Mouse (Mus musculus) midbrain, embryonic 15.5 days (tissue): ENCODE data around the gene Cadm1. TPM values are rescaled to one million over a fixed set of nuclear protein-coding genes. Genes with fewer than 3 reads are reported as not detected.

Source experiments
- ATAC-seq: fragments of 200-750 bp; cut with Nextera tagmentation; replicated peaks from 2 replicates; pipeline ENCODE4 v1.8.0; 2017; ENCODE audit warnings: moderate TSS enrichment
- H3K27ac ChIP-seq: fragments of 300-500 bp; sonication (generic); 2 replicates; pipeline ENCODE4 v1.5.1; 2015; ENCODE audit warnings: mild to moderate bottlenecking, inconsistent platforms
- H3K27me3 ChIP-seq: fragments of 300-500 bp; sonication (generic); replicated peaks from 2 replicates; pipeline ENCODE4 v1.6.1; 2015; ENCODE audit warnings: inconsistent platforms
- H3K36me3 ChIP-seq: fragments of 300-500 bp; sonication (generic); replicated peaks from 2 replicates; pipeline ENCODE4 v1.6.1; 2015; ENCODE audit warnings: inconsistent platforms
- H3K4me1 ChIP-seq: fragments of 300-500 bp; sonication (generic); 2 replicates; pipeline ENCODE4 v1.6.1; 2015; ENCODE audit warnings: inconsistent platforms
- H3K4me2 ChIP-seq: fragments of 300-500 bp; sonication (generic); 2 replicates; pipeline ENCODE4 v1.6.1; 2015; ENCODE audit warnings: inconsistent platforms, mild to moderate bottlenecking, moderate library complexity
- H3K4me3 ChIP-seq: fragments of 300-500 bp; sonication (generic); 2 replicates; pipeline ENCODE4 v1.5.1; 2015; ENCODE audit warnings: mild to moderate bottlenecking, inconsistent platforms
- H3K9ac ChIP-seq: fragments of 300-500 bp; sonication (generic); 2 replicates; pipeline ENCODE4 v1.6.1; 2015; ENCODE audit warnings: mild to moderate bottlenecking, inconsistent platforms
- H3K9me3 ChIP-seq: fragments of 300-500 bp; sonication (generic); 2 replicates; pipeline ENCODE4 v1.6.1; 2016; ENCODE audit warnings: inconsistent platforms
- WGBS: fragments of 180-500 bp; shearing (Covaris S2); methylation state at CpG from one replicate; pipeline ENCODE4 v1.1.7; 2015; ENCODE audit warnings: mixed read lengths; 5-methylcytosine and 5-hydroxymethylcytosine counted together
- polyA plus RNA-seq: library from polyadenylated mRNA; unstranded; fragments of >200 nt; fragmentation: Nextera tagmentation; extraction: Ambion mirVana; gene quantifications from 2 replicates; pipeline ENCODE4 v1.2.1, GENCODE M21; 2015

Cadm1 gene
- polyA plus RNA-seq, 1 experiment from 2014 or later, result 275 TPM

DNA sequence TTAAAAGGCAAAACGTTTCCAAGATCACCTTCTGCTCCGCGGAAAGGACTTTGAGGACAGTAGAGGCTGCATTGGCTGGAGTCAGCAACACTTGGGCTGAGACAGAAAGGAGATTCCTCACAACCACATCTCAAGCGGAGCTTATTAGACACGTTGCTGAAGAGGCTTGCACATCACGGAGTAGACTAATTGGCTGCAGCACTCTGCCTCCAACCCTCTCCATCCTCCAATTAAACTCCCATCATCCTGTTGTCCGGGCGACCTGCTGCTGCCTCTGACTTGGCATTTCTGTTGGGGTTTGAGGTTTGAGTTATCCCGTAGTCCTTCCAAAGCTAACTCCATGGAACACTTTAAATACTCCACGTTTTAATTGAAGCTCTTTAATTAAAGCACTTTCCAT lies 316.3 kb downstream of the Cadm1 start:
- Histone ChIP-seq H3K9me3 (no peaks in the 10 kb centered on the region), H3K36me3 (no peaks in the 10 kb centered on the region), H3K4me2 (no peak overlapping the region), H3K27me3 (no peaks in the 10 kb centered on the region), H3K9ac (no peak overlapping the region), H3K4me1 (peaks cover 23% of the 10 kb centered on the region), H3K4me3 (no peak overlapping the region), H3K27ac (no peak overlapping the region)
- ATAC-seq, result no peak
- 54% methylated on average over 10 of the region's 10 CpGs for WGBS

- Histone ChIP-seq H3K4me3 (no peak overlapping the region), H3K36me3 (no peaks in the 10 kb centered on the region), H3K4me1 (peaks cover 20% of the 10 kb centered on the region), H3K9ac (no peak overlapping the region), H3K27me3 (no peaks in the 10 kb centered on the region), H3K27ac (no peak overlapping the region), H3K9me3 (no peaks in the 10 kb centered on the region), H3K4me2 (no peak overlapping the region)
- ATAC-seq, result no peak
- 76% methylated on average over 6 of the region's 6 CpGs for WGBS
Measured at GRCm38 (mm10) chr9:47846926-47847325, 317.0 kb downstream of the Cadm1 start.

DNA sequence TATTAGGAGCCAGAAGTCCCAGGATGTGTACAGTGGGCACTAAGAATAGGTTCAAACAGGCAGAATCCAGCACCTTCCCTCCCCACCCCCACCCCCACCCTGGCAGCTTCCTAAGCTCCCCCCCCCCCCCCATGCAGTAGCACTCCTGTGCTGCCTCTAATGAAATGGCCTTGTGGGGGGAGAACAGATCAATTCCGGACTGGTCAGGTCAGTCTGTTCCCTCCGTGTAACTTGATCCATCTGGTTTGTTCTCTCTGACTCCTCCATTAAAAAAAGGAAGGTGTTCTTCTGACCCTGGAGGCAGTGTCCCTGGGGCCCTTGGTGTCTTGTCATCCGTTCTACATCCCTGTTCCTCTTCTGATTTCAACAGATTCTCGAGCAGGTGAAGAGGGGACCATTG lies 317.8 kb downstream of the Cadm1 start:
- Histone ChIP-seq H3K4me3 (no peak overlapping the region), H3K9me3 (no peaks in the 10 kb centered on the region), H3K4me1 (peaks cover 17% of the 10 kb centered on the region), H3K36me3 (no peaks in the 10 kb centered on the region), H3K4me2 (no peak overlapping the region), H3K27ac (no peak overlapping the region), H3K27me3 (no peaks in the 10 kb centered on the region), H3K9ac (no peak overlapping the region)
- 20% methylated on average over 4 of the region's 4 CpGs for WGBS
- no peak for ATAC-seq

GRCm38 (mm10) chr9:47848745-47849144 lies 318.8 kb downstream of the Cadm1 start:
- no peak overlapping the region for H3K27ac ChIP-seq

DNA sequence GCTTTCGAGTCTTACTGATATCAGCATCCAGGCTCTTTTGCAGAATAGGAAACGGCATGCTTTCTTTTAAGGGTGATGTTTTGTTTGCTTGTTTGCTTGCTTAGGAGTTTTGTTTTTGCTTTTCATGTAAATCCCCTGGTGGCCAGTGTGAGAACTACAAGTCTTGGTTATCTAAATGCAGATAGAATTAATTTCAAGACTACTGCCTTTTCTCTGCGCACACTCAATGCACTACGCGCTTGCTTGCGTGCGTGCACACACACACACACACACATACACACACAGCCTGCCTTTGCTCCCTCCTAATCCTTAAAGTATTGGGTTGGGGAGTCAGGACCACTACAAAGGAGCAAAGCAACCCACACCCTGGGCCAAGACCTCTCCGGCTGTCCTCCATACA lies 326.3 kb downstream of the Cadm1 start:
- no peak overlapping the region for H3K27ac ChIP-seq
- no peaks in the 10 kb centered on the region for H3K36me3 ChIP-seq
- H3K4me3 ChIP-seq, result no peak overlapping the region
- H3K4me1 ChIP-seq, result 0 out of 2 replicates have a peak, but pooled peaks cover 5% of the 10 kb centered on the region
- H3K4me2 ChIP-seq, result no peak overlapping the region
- no peak overlapping the region for H3K9ac ChIP-seq
- 85% methylated on average over 8 of the region's 8 CpGs for WGBS
- ATAC-seq, result no peak
- H3K27me3 ChIP-seq, result no peaks in the 10 kb centered on the region
- no peaks in the 10 kb centered on the region for H3K9me3 ChIP-seq

More at GRCm38 (mm10) chr9:47848745-47849144, 318.8 kb downstream of the Cadm1 start:
- no peaks in the 10 kb centered on the region for H3K27me3 ChIP-seq
- no peaks in the 10 kb centered on the region for H3K36me3 ChIP-seq
- WGBS, result 11% methylated on average over 5 of the region's 5 CpGs
- no peak overlapping the region for H3K4me2 ChIP-seq
- H3K4me1 ChIP-seq, result peaks cover 15% of the 10 kb centered on the region
- ATAC-seq, result no peak
- H3K4me3 ChIP-seq, result no peak overlapping the region
- H3K9ac ChIP-seq, result no peak overlapping the region
- no peaks in the 10 kb centered on the region for H3K9me3 ChIP-seq

- WGBS, result 77% methylated on average over 7 of the region's 7 CpGs
- Histone ChIP-seq H3K27ac (no peak overlapping the region), H3K9ac (no peak overlapping the region), H3K9me3 (no peaks in the 10 kb centered on the region), H3K4me3 (no peak overlapping the region), H3K4me1 (0 out of 2 replicates have a peak, but pooled peaks cover 5% of the 10 kb centered on the region), H3K27me3 (no peaks in the 10 kb centered on the region), H3K36me3 (no peaks in the 10 kb centered on the region), H3K4me2 (no peak overlapping the region)
- ATAC-seq, result no peak
Measured at GRCm38 (mm10) chr9:47857235-47857634, 327.3 kb downstream of the Cadm1 start.

DNA sequence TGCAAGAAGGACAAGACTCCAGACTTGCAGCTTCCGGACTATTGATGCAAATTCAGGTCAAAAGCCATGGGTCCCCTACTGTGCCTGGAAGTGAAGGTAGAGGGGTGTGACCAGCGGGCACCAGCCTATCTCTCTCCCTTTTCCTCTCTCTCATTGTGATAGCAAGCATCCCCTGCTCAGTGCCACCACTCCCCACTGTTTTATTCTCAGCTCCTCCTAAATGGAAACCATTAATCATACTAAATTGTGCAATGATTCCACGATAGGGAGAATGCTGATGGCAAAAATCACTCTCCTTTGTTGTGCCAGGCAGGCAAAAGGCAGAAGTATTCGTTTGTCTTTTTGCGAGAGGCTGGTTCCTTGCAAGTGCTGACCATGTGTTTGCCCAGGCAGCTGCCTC lies 328.2 kb downstream of the Cadm1 start:
- Histone ChIP-seq H3K4me2 (no peak overlapping the region), H3K9me3 (no peaks in the 10 kb centered on the region), H3K36me3 (no peaks in the 10 kb centered on the region), H3K27ac (no peak overlapping the region), H3K4me1 (0 out of 2 replicates have a peak, but pooled peaks cover 5% of the 10 kb centered on the region), H3K27me3 (no peaks in the 10 kb centered on the region), H3K4me3 (no peak overlapping the region), H3K9ac (no peak overlapping the region)
- no peak for ATAC-seq
- WGBS, result 57% methylated on average over 5 of the region's 5 CpGs

DNA sequence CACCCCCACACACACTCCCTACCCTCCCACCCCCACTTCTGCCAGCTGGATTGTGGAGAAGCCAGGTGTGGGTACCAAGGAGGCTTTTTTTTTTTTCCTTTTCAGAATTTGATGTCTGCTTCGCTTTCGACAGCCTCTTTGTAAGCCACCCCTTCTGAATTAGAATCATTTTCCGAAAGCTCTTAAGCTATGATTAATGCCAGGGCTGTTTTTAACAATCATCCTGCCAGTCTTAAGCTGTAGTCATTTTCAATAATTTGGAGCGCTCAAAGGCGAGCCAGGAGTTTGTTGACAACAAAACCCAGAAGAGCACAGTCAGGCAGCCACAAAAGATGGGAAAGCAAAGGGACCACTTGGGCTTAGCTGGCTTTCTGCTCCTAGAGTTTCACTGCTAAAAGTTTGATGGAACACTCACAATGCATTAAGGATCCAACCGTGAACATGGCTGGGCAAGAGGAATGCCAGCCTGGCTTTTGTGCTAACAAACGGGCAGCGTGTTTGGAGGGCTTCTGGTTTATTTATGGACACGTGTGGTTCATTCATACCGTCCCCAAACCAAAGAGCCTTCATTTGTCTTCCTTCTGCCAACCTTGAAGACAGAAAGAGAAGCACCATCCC lies 328.9 kb downstream of the Cadm1 start:
- no peaks in the 10 kb centered on the region for H3K27me3 ChIP-seq
- ATAC-seq, result no peak
- H3K27ac ChIP-seq, result no peak overlapping the region
- 63% methylated on average over 10 of the region's 10 CpGs for WGBS
- no peaks in the 10 kb centered on the region for H3K9me3 ChIP-seq
- H3K36me3 ChIP-seq, result no peaks in the 10 kb centered on the region
- no peak overlapping the region for H3K9ac ChIP-seq
- 0 out of 2 replicates have a peak, but pooled peaks cover 5% of the 10 kb centered on the region for H3K4me1 ChIP-seq
- no peak overlapping the region for H3K4me2 ChIP-seq
- H3K4me3 ChIP-seq, result no peak overlapping the region

DNA sequence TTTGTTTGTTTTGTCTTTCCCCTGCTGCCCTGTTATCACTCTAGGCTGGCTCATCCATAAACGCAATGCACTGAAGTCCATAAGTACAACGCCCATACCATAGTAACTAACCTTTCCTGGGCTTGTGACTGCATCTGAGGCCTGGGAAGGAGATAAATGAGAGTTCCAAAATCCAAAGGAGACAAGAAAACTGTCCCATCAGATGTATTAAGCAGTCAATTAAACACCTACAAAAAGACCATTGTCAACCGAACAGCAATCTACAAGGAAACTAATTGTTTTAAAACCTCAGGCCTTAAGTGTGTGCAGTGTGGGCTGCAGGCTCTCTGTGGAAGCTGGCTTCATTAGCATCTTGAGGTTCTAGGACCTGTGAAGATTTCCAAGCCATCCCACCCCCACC lies 331.0 kb downstream of the Cadm1 start:
- Histone ChIP-seq H3K27me3 (no peaks in the 10 kb centered on the region), H3K4me1 (0 out of 2 replicates have a peak, but pooled peaks cover 5% of the 10 kb centered on the region), H3K4me3 (no peak overlapping the region), H3K4me2 (no peak overlapping the region), H3K9me3 (no peaks in the 10 kb centered on the region), H3K9ac (no peak overlapping the region), H3K27ac (no peak overlapping the region), H3K36me3 (no peaks in the 10 kb centered on the region)
- WGBS, result 89% methylated on average over 3 of the region's 3 CpGs
- ATAC-seq, result no peak

- Histone ChIP-seq H3K36me3 (no peaks in the 10 kb centered on the region), H3K4me1 (0 out of 2 replicates have a peak, but pooled peaks cover 5% of the 10 kb centered on the region), H3K9ac (no peak overlapping the region), H3K4me2 (no peak overlapping the region), H3K27ac (no peak overlapping the region), H3K9me3 (no peaks in the 10 kb centered on the region), H3K4me3 (no peak overlapping the region), H3K27me3 (no peaks in the 10 kb centered on the region)
- ATAC-seq, result no peak
- 57% methylated on average over 2 of the region's 2 CpGs for WGBS
Measured at GRCm38 (mm10) chr9:47861783-47862182, 331.8 kb downstream of the Cadm1 start.

- no peaks in the 10 kb centered on the region for H3K9me3 ChIP-seq
- no peaks in the 10 kb centered on the region for H3K27me3 ChIP-seq
- WGBS, result 62% methylated on average over 1 of the region's 1 CpGs
- H3K4me1 ChIP-seq, result no peaks in the 10 kb centered on the region
- no peak overlapping the region for H3K9ac ChIP-seq
- no peak overlapping the region for H3K4me2 ChIP-seq
- H3K36me3 ChIP-seq, result no peaks in the 10 kb centered on the region
- no peak overlapping the region for H3K27ac ChIP-seq
- H3K4me3 ChIP-seq, result no peak overlapping the region
- ATAC-seq, result no peak
Measured at GRCm38 (mm10) chr9:47866001-47866400, 336.0 kb downstream of the Cadm1 start.

DNA sequence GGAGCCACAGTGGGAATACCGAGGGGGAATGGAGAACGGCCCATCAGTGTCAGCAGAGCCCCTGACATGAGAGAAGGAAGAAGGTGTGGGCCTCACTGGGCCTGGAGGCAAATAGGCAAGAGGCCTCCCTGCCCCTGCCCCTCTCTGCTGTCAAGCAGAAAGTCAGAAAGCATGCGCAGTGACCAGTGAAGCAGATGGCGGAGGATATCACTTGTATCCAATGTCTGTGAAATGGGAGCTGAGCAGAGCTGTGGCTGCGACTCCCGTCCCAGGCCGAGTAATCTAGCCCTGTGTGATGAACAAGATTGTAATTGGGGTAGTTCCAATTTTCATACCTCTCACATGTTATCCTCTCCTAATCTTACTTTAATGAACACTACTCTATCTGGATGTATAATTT lies 337.5 kb downstream of the Cadm1 start:
- Histone ChIP-seq H3K4me1 (no peaks in the 10 kb centered on the region), H3K4me3 (no peak overlapping the region), H3K9ac (no peak overlapping the region), H3K27me3 (no peaks in the 10 kb centered on the region), H3K4me2 (no peak overlapping the region), H3K27ac (no peak overlapping the region), H3K36me3 (no peaks in the 10 kb centered on the region), H3K9me3 (no peaks in the 10 kb centered on the region)
- ATAC-seq, result no peak
- 78% methylated on average over 7 of the region's 7 CpGs for WGBS

GRCm38 (mm10) chr9:47869661-47870060 lies 339.7 kb downstream of the Cadm1 start:
- H3K4me3 ChIP-seq, result no peak overlapping the region
- H3K27me3 ChIP-seq, result no peaks in the 10 kb centered on the region
- H3K36me3 ChIP-seq, result no peaks in the 10 kb centered on the region
- H3K9me3 ChIP-seq, result no peaks in the 10 kb centered on the region
- H3K9ac ChIP-seq, result no peak overlapping the region
- no peak overlapping the region for H3K4me2 ChIP-seq
- ATAC-seq, result no peak
- 81% methylated on average over 5 of the region's 5 CpGs for WGBS
- no peaks in the 10 kb centered on the region for H3K4me1 ChIP-seq
- H3K27ac ChIP-seq, result no peak overlapping the region
